Mouse (Mus musculus) left cerebral cortex, adult 8-10 months (tissue): ENCODE measurements at regions not wholly inside any gene's neighbourhood (a gene's known extent, or its start where the extent isn't known, plus 50 kb on each side); places are given as distances from the start of the nearest gene placed in this dataset.
"Not testable (repeated sequence)": the region's sequence is repeated elsewhere in the genome, so short reads cannot be mapped to it uniquely, and the experiment has no call there.

Experiments used
- DNase-seq, 2 experiments: peaks; one replicate each; pipeline ENCODE4 v3.0.0; 2022; ENCODE audit warnings: low spot score in 2 of 2

DNA sequence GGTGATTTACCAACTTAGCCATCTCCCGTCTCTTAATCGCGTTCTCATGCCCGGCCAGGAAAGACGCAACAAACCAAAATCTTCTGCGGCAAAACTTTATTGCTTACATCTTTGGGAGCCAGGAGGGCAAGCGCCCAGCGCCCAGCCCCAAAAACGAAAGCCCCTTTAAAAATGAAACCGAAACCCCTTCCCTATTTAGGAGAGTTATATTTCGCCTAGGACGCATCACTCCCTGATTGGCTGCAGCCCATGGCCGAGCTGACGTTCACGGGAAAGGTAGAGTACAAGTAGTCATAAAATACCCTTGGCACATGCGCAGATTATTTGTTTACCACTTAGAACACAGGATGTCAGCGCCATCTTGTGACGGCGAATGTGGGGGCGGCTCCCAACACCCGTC lies 783.3 kb downstream of the Ttll7 start:
- DNase-seq: not testable (repeated sequence)

DNA sequence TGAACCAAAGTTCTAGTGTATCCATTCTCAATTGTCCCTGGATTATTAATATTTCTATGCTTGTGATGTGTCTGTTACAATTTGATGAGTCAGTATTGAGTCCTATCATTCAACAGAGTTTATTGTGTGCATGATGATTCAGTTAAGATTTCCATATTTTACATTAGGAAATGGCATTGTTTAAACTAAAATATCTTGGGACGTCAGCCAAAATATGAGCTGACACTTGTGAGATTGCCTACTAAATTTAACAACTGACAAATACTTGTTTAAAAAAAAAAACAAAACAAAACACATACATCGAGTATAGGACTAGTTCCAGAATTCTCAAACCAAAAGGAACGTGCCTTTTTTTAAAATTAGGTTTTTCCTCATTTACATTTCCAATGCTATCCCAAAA lies 779.0 kb downstream of the Ttll7 start:
- no peak for DNase-seq

DNA sequence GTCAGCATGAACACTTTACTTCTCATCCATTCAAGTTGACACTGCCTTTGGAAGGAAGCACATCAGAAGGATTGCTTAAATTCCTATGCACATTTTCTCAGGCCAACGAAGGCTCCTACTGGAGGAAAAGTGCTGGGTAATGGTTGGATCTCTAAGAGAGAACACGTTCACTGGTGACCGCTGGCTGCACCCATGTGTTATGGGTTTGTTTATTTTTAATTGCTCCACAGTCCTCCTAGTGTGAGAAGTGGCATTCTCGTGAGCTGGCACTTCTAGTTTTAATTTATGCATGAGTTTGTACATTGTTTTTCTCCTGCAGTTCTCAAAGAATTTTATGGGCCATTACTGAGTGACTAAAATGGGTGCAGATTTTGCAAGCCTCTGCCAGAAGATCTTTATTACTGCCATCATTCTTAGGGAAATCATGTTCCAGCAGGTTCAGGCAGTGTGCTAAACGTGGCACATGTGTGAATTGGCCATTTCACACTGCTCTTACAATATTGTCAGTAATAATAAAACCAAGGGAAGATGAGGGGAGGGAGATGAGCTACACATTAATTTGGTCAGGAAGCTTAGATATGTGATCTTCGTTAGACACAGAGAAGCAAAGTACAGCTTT lies 731.6 kb downstream of the Ttll7 start:
- DNase-seq: no peak

DNA sequence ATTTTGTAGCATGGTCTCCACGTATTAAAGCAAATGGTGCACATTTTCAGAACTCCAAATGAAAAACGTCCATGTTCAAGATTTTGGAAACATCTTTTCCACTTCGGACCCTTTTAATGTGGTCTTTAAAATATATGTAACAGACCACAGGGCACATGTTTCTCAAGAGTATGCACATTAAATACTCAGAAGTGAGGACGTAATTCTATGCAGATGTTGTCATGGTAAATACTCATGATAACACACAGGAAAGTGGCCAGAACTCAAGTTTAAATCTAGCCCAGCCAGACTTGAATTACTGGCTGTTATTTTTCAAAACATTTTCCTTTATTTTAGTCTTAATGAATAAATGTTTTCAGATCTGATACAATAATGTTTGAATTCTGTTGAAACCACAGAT lies 719.7 kb downstream of the Ttll7 start:
- DNase-seq: no peak

DNA sequence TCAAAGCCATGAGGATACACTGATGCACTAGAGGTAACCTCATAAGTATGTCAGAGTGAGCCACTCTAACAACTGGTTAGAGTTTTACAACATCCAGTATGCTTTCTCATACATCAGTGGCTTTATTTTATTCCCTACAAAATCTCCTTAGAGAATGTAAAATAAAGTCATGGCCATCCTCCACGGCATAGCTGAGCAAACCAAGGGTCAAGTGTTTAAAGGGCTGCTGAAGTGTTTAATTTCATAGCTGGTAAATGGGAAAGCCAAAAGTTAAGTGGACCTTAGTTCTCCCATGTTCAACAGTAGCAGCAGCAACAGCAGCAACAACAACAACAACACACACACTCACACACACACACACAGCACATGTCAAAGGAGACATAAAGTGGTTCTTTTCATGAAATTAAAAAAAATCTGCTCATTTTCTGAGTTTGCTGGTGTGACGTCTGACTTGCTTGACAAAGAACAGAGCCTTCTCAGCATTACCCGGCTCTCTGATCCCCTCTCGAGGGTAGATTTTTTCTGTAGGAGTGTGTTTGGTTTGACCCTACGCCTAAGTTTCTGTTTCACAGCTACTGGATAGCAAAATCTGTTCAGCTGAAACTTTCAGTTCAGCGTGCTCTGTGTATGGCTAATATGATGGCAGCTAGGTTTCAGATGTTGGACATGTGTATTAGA lies 693.3 kb downstream of the Ttll7 start:
- DNase-seq: no peak

DNA sequence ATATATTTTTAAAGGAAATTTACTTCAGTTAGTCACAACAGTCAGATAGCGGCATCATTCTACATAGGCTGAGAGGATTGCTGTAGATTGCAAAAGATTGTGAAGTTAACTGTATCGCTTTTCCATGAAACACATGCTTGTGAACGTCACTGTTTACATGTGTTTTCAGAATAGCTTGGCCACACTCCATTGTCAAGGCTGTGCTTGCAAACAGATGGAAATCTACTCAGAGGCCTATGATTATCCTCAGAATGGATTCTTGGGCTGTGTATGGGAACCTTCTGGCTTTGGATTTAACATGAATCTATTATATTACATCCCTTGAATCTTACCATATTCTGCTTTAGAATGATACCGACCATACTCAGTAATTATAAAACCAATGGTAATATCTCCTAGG lies 690.1 kb downstream of the Ttll7 start:
- no peak for DNase-seq

DNA sequence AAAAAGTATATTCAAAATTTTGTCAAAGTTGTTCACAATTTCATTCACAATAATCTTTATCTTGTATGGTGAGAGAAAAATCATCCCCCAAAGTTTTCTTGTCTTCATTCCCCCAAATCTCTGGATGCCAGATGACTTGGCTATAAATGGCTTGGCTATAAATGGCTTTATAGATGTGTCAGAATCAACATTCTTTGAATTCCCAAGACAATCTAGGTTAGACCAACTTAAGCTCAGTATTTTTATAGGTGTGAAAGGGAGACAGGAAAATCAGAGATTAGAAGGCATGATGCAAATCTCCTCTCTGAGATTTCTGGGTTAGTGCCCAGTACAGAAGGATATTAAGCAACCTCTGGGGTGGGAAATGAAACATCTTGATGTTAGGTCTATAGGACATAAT lies 685.4 kb downstream of the Ttll7 start:
- no peak for DNase-seq

DNA sequence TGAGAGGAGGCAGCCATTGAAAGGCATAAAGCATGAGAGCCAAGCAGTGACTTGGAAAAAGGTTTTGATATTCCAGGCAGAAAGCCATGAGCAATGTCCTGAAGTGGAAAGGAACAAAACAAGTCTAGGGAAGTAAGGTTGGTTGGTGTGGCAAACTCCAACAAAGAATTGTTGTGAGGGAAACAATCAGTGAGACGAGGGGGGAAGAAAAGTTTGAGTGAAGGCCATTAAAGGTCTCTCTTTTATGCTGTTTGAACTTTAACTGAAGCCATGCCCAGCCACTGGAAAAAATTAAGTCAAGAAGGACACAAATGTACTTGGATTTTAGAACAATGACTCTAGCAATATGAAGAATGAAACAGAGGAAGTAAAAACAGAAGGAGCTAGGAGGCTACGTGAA lies 680.0 kb downstream of the Ttll7 start:
- DNase-seq: no peak

DNA sequence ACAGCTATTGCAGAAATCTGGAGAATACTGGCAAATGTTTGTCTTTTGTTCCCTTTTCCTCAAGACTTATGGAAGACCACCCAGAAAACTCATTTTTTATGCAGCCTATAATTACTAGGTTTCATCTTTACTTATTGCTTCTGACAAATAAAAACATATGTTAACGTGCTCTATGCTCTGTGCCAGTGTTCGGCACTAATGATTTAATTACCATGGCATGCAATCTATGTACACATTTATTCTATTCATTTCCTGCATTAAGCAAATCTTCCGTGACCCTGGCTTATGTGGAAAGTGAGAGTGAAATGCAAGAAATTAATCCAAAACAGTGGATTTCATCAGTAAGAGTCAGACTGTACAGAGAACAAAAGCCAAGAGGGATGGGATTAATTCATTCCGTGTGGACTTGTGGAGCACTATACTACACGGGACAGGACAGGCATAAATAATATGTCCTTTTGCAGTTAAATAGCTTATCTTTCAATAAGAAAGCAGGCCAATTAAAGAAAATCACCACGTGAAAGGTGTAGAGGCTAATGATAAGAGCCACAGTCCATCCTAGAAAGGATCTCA lies 679.5 kb downstream of the Ttll7 start:
- DNase-seq: no peak
